Mouse (Mus musculus) myocyte (in vitro differentiated cells): ENCODE measurements around the gene Rapgef4.

ENCODE experiments used
- CEBPB ChIP-seq: IDR thresholded peaks from 2 replicates; pipeline ENCODE4 v1.6.1; 2011; ENCODE audit warnings: mild to moderate bottlenecking, moderate library complexity; ENCODE audit not compliant: poor library complexity, insufficient read depth, severe bottlenecking
- E2F4 ChIP-seq: IDR thresholded peaks from one replicate; pipeline ENCODE4 v1.6.1; 2011; ENCODE audit warnings: mild to moderate bottlenecking, control low read depth, moderate library complexity; ENCODE audit not compliant: insufficient read depth
- MAX ChIP-seq: IDR thresholded peaks from one replicate; pipeline ENCODE4 v1.6.1; 2011; ENCODE audit warnings: low read depth, mild to moderate bottlenecking, control low read depth
- MYOD1 ChIP-seq, 3 experiments: IDR thresholded peaks; one replicate each; pipeline ENCODE4 v1.6.1; 2011; ENCODE audit warnings: control low read depth in 2 of 3, low read depth in 2 of 3, mild to moderate bottlenecking in 2 of 3, moderate library complexity in 1 of 3; ENCODE audit not compliant: insufficient read length in 2 of 3, control insufficient read depth in 1 of 3
- MYOG ChIP-seq, 3 experiments: IDR thresholded peaks; one replicate each; pipeline ENCODE4 v1.6.1; 2011; ENCODE audit warnings: control low read depth in 2 of 3, low read depth in 2 of 3, mild to moderate bottlenecking in 2 of 3; ENCODE audit not compliant: insufficient read length in 2 of 3, control insufficient read depth in 1 of 3, insufficient read depth in 1 of 3
- POLR2A ChIP-seq: IDR thresholded peaks from one replicate; pipeline ENCODE4 v1.6.1; 2011; ENCODE audit warnings: low read depth, mild to moderate bottlenecking, control low read depth, moderate library complexity; ENCODE audit not compliant: insufficient read length
- POLR2AphosphoS2 ChIP-seq: IDR thresholded peaks from one replicate; pipeline ENCODE4 v1.6.1; 2011; ENCODE audit warnings: low read depth, control low read depth; ENCODE audit not compliant: insufficient read length
- SRF ChIP-seq: IDR thresholded peaks from one replicate; pipeline ENCODE4 v1.6.1; 2011; ENCODE audit warnings: low read depth; ENCODE audit not compliant: control insufficient read depth, insufficient read length
- TCF12 ChIP-seq: IDR thresholded peaks from one replicate; pipeline ENCODE4 v1.6.1; 2011; ENCODE audit warnings: mild to moderate bottlenecking, control low read depth; ENCODE audit not compliant: poor library complexity, insufficient read depth, severe bottlenecking
- TCF3 ChIP-seq: IDR thresholded peaks from one replicate; pipeline ENCODE4 v1.6.1; 2011; ENCODE audit warnings: low read depth, control low read depth; ENCODE audit not compliant: insufficient read length
- USF1 ChIP-seq: IDR thresholded peaks from one replicate; pipeline ENCODE4 v1.6.1; 2011; ENCODE audit warnings: low read depth, mild to moderate bottlenecking, control low read depth, moderate library complexity

GRCm38 (mm10) chr2:72021845-72022244 lies 40.8 kb downstream of the Rapgef4 start:
- TF ChIP-seq POLR2A (no peak), TCF3 (no peak), CEBPB (no peak), POLR2AphosphoS2 (no peak), MAX (no peak), TCF12 (no peak), E2F4 (no peak), MYOD1 (IDR thresholded peaks at IDR 0.05; ENCODE audit: control insufficient read depth in 1 of 3, insufficient read length in 2 of 3, low read depth in 2 of 3) (no peak), SRF (no peak), USF1 (no peak), MYOG (IDR thresholded peaks at IDR 0.05; ENCODE audit: control insufficient read depth in 1 of 3, insufficient read depth in 1 of 3, insufficient read length in 2 of 3, low read depth in 2 of 3) (no peak)
